Mouse (Mus musculus) gonadal fat pad, adult 2 months (tissue): ENCODE results near the gene Glt28d2. TPM values are rescaled to one million over a fixed set of nuclear protein-coding genes. Genes with fewer than 3 reads are reported as not detected.

Experiments used
- DNase-seq: peaks from one replicate; pipeline ENCODE4 v3.0.0-alpha.2; 2012; ENCODE audit warnings: low read depth
- polyA plus RNA-seq: library from polyadenylated mRNA; depleted of rRNA; stranded (reverse); fragments of >200 nt; gene quantifications from 2 replicates; pipeline ENCODE4 v1.2.3, GENCODE M21; 2012; rRNA removed

Gene Glt28d2
- polyA plus RNA-seq, 1 experiment: 1.6 TPM

DNA sequence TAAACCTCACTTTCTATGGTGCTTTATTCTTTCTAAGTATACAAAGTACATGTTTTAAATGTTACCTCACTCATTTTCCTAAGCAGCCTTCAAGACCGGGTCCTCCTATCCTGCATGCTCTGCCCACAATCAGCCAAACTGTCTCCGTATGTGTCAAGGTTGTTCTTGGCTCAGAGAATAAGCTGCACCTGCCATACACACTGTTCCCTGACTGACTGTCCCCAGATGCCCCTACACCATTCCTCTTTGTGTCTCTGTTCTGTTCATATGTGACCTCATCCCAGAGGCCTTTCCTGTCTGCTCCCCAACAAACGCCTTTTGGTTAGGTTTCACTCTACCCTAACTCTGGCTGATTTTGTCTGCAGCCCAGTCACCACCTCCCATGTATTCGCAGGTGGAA lies 60.0 kb downstream of the Glt28d2 start:
- DNase-seq: no peak

DNA sequence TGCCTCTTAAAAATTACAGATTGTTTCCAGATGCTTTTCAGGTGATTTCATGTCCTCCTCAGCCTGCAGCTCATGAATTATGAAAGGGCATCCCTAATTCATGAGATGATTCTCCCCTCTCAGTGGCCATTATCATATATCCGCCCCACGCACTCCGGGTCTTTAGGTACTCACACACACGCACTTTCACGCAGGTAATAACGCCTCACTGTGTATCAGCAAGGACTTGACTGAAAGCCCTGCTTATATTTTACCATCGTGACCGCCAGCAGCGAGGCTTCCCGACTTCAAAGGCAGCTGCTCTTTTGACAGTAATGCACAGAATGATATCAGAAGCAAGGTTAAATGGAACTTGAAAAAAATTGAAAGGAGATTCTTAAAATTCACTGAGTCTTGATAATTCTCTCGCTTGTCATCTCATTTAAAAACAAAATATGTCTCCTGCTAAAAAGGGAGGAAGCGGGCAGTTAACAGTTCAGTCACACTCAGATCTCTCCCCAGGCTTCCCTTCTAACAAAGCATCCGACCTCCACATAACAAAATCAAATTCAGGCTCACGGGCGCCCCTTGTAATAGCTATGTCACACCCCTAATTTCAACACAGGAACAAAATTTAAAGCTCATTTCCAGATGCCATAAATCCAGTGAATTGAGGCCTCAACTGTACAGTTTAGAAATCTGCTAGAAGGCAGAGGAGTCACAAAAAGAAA lies 66.3 kb downstream of the Glt28d2 start:
- DNase-seq: no peak

Other genes with a start within 250 kb of the Glt28d2 start
- 14.4 and 15.6 TPM in 2 replicates for gene Fam160a1, start 70.2 kb downstream of the Glt28d2 start, polyA plus RNA-seq
- gene Gm37240, start within 50 bp of the Glt28d2 start, polyA plus RNA-seq: 6.2 and 10.9 TPM in 2 replicates
- 40.7 and 52.7 TPM in 2 replicates for gene Sh3d19, start 83.6 kb upstream of the Glt28d2 start, polyA plus RNA-seq
- 0.12 TPM in 1 of 2 replicates, not detected in the other for gene Prss48, start 115.0 kb upstream of the Glt28d2 start, polyA plus RNA-seq